8 mouse cellular contexts compared by ENCODE assay signal in the genomic region with DNA sequence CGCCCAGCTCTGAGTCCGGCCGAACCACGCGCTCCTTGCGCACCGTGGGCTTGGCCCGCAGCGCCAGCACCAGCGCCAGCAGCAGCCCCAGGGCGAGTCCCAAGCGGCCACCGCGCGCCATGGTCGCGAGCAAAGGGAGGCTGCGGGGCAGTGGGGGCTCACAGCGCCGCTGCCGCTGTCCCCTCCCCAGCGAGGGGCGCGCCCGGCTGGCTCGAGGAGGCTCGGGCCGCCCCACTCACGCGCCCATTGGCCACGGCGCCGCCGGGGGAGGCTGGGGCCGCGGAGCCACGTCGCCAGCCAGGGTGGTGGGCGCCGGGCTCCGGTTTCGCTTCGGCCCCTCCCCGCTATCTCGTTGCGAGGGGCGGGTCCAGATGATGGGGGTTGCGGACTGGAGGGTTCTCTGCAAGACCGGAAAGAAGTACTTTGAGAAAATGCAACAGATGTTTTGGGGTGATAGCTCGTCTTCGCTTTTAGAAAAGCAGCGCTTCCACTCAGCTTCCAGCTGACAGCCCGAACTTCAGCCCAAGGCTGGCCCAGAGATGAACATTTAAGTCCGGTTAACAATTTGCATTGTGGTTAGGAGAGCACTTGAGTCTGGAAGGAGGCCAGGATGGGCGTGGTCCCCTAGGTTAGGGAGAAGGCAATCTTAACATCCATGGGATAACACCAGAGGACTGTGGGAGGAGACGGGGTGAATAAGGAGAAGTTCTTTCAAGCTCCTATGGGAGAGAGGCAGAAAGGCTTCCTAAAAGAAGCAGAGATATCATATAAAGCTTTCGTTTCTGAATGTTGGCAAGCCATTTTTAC. TPM values are rescaled to one million over a fixed set of nuclear protein-coding genes. Genes with fewer than 3 reads are reported as not detected.
DNase-seq lines count a peak whose midpoint lies in the region; ATAC-seq lines count a peak whose summit lies in the region.

A gene (minus strand): TSS at position 235 of the 807 bp plus-strand sequence.

- H3K4me1 ChIP-seq in hindbrain, embryonic 12.5 days, result peaks cover 27% of the 10 kb centered on the region

- H3K27me3 ChIP-seq in hindbrain, embryonic 12.5 days, result peaks cover 3% of the 10 kb centered on the region

- 1% methylated on average over 57 of the region's 57 CpGs for WGBS in hindbrain, embryonic 12.5 days

- peaks cover 2% of the 10 kb centered on the region for H3K36me3 ChIP-seq in hindbrain, embryonic 12.5 days

- ATAC-seq in hindbrain, embryonic 12.5 days (ENCODE audit: low FRiP score), result peak; percentile 88

- H3K27ac ChIP-seq in hindbrain, embryonic 12.5 days, result peak within 1 kb of the TSS; percentile 82

- H3K4me3 ChIP-seq in hindbrain, embryonic 12.5 days, result peak within 1 kb of the TSS; percentile 67

- no peaks in the 10 kb centered on the region for H3K9me3 ChIP-seq in hindbrain, embryonic 12.5 days (replicated peaks)

- peak; percentile 90 for DNase-seq in R1 (ENCODE audit: low read depth, low spot score)
- DNase-seq in cerebellum, postnatal 14 days, result peak; percentile 65 to 76
- DNase-seq in frontal cortex, postnatal 14 days (ENCODE audit: low spot score in 2 of 2), result peak; percentile 16 to 32
- DNase-seq in layer of hippocampus, postnatal 25 days (ENCODE audit: extremely low spot score in 1 of 2, low spot score in 1 of 2), result peak; percentile 33
- peak; percentile 87 to 93 for DNase-seq in lung, postnatal 4 days
- DNase-seq in right cerebral cortex, adult 18-20 months, result peak; percentile 33
- DNase-seq in urinary bladder, postnatal 10 days (ENCODE audit: low spot score), result peak; percentile 35

- peak within 1 kb of the TSS; percentile 89 for H3K4me2 ChIP-seq in hindbrain, embryonic 12.5 days (replicated peaks)

- H3K9ac ChIP-seq in hindbrain, embryonic 12.5 days, result peak within 1 kb of the TSS; percentile 85

RNA-seq across cellular contexts. Expression of the gene that starts here (rescaled TPM):
- polyA plus RNA-seq in hindbrain, embryonic 12.5 days (2016; fragmentation: Nextera tagmentation; extraction: Ambion mirVana), result 143 and 150 TPM in 2 replicates
- total RNA-seq in layer of hippocampus, postnatal 25 days (2021), result 10 to 100 TPM; 14.7 to 15.6 TPM

Comparison
In these comparisons a context has a peak if more than half of its experiments do, and no peak if none do; other contexts are left out.
1. Peak in every context shown above with its lines: DNase-seq, ATAC-seq, H3K4me3 ChIP-seq and H3K27ac ChIP-seq.
2. DNase-seq: peak in every context shown above with its lines; median percentile 90 in R1; 90 in lung, postnatal 4 days; 70 in cerebellum, postnatal 14 days; 35 in urinary bladder, postnatal 10 days; 33 in layer of hippocampus, postnatal 25 days; 33 in right cerebral cortex, adult 18-20 months; 24 in frontal cortex, postnatal 14 days.